Mouse (Mus musculus) brown adipose tissue, adult 24 weeks (tissue): ENCODE results near the gene Trmt44. TPM values are rescaled to one million over a fixed set of nuclear protein-coding genes. Genes with fewer than 3 reads are reported as not detected.

Experiments used
- H3K27ac ChIP-seq: fragments of 200-500 bp; replicated peaks from 2 replicates; pipeline ENCODE4 v1.5.1; 2012; ENCODE audit warnings: low read depth, mild to moderate bottlenecking, low read length
- H3K4me1 ChIP-seq: fragments of 200-500 bp; 2 replicates; pipeline ENCODE4 v1.6.1; 2012; ENCODE audit warnings: low read length, mixed read lengths; ENCODE audit not compliant: control insufficient read depth, insufficient read depth, insufficient read length
- H3K4me3 ChIP-seq: fragments of 200-500 bp; 2 replicates; pipeline ENCODE4 v1.5.1; 2012; ENCODE audit warnings: low read depth, mild to moderate bottlenecking, low read length, moderate library complexity; ENCODE audit not compliant: insufficient read depth
- polyA plus RNA-seq: library from polyadenylated mRNA; stranded (reverse); fragments of >200 nt; gene quantifications from 2 replicates; pipeline ENCODE4 v1.2.4, GENCODE M21; 2012; ENCODE audit not compliant: missing spikeins, insufficient read depth, insufficient read length

Gene Trmt44
- polyA plus RNA-seq, 1 experiment, result 1.1 TPM

DNA sequence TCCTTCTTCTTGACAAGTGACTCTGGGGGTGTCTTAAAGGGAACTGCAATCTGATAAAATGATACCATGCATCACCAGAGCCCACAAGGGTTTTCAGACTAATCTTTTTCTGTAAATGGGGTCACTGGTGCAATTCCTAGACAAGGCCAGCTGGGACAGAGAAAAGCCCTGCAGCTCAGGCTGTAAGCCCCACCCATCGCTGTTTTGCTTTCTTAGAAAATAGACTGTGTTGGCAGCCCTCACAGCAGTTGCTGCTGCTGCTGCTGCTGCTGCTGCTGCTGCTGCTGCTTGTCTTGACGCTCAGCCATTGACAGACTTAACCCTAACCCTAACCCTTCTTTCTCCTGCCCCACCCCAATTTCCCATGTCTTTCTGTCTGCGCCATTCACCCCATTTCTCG is 35.3 kb downstream of the Trmt44 start:
- no peak overlapping the region for H3K4me3 ChIP-seq
- no peak overlapping the region for H3K27ac ChIP-seq
- H3K4me1 ChIP-seq, result no peaks in the 10 kb centered on the region

DNA sequence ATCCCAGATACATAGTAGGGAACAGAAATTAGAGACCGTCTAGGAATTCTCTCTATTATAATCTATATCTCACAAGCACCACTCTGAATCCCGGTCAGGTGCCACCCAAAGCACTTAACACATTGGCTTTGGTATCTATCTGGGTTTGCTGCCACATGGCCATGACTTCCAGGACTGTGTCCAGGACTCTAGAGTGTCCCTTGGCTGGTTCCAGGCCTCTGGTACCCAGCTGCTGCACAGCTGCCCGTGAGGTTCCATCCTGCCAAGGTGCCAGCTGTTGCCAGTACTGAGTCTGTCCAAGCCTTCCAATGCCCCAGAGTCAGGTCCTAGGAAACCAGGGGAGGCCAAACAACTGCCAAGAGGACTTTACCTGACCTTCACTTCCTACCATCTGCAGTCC is 36.8 kb downstream of the Trmt44 start:
- Histone ChIP-seq H3K27ac (no peak overlapping the region), H3K4me1 (no peaks in the 10 kb centered on the region), H3K4me3 (no peak overlapping the region)

DNA sequence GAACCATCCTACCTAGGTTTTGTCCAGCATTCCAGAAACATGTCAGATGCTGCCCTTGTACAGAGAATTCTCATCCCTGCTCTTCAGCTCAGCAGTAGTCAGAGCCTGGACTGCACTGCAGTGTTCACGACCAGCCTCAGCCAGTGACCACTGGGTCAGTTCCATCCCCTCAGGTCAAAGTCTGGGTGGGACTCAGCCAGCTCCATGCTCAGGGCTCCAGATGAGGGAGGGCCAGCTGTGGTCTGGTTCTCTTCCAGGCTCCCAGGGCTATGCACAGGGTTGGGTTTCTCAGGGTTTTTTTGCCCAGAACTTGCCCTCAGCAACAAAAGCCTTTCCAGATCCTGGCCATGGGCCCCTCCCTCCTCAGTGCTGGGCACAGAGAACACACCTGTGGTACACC is 37.4 kb downstream of the Trmt44 start:
- Histone ChIP-seq H3K27ac (no peak overlapping the region), H3K4me1 (no peaks in the 10 kb centered on the region), H3K4me3 (no peak overlapping the region)

DNA sequence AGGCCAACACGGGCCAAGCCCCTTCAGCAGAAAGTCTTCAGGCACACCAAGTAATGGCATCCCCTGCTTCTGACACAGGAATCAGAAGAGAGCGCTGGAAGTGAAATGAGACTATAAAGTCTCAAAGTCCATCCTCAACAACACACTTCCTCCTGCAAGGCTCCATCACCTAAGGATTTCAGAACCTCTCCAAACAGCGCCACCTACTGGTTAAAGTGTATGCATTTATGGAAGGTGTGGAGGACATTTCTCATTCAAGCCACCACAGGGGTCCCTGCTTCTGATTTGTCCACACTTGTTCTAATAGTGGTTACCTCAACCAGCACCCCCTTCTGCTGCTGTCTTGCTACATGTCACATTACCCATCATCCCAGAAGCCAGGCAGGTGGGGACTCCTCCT is 38.6 kb downstream of the Trmt44 start:
- H3K4me1 ChIP-seq, result no peaks in the 10 kb centered on the region
- H3K4me3 ChIP-seq, result no peak overlapping the region
- no peak overlapping the region for H3K27ac ChIP-seq

DNA sequence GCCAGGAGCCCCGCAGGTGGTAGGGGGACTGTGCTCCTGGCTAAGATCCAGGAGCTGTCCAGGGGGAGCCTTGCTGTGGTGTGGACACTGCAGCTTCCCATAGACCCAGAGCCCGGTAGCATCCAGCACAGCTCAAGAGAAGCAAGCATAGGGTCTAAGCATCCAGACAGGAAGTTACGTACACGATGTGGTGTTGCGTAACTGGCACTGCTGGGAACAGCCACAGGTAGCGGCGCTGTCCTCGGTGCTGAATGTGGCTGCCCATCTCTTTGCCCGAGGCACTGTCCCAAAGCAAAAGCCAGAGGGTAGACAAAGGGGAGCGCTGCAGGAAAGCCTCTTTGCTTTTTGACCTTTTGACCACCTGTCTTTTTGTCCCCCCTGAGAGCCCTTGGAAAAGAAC is 43.3 kb downstream of the Trmt44 start:
- no peak overlapping the region for H3K27ac ChIP-seq
- H3K4me1 ChIP-seq, result no peaks in the 10 kb centered on the region
- H3K4me3 ChIP-seq, result no peak overlapping the region

DNA sequence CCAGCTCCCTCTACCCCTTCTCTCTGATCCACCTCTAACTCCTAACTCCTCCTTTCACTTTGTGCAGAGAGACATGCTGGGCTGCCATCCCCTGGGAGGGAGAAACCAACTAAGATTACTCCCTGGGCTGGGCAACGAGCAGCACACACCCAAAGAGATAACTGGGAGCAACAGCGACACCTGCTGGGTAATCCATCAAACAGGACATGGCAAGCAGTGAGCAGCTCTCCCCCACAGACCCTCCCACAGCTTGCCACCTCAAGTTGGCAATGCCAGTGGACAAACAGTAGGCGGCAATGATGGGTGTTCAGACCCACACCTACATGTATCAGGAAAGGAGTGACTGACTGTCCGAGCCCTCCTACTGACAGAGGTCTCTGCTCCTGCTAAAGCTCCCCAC is 44.4 kb downstream of the Trmt44 start:
- Histone ChIP-seq H3K4me3 (no peak overlapping the region), H3K4me1 (no peaks in the 10 kb centered on the region), H3K27ac (no peak overlapping the region)

DNA sequence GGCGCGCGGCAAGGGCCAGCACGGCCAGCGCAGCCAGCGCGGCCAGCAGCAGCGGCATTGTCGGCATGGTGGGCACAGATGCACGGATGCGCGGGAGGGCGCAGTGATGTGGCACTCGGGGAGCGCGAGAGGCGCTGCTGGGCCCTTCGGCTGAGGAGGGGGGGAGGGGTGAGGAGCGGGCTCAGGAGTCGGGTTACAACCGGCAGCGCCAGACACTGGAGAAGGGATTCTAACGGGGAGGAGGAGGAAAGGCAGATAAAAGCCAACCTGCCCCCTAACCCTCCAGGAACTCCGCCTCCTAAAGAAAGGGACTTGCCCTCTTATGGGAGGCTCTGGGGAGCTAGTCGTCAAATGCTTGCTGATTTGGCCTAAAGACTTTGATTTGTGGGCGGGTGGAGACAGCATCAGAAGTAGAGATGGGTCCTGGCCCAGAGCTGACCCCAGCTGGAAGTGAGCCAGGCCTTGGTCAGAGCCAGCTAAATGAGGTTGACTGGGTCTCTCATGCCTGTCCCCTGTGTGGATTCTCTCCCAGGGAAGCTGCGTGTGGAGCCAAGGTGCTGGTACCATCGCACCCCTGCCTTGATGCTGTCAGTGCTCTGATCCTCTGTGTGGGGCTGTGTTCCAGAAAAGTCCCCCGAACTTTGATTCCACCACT is 49.3 kb downstream of the Trmt44 start, which contains the start of gene Cpz:
Gene Cpz, minus strand, starts transcription at position 230 of the 655 bp plus-strand sequence.
- H3K27ac ChIP-seq, result no peak within 1 kb of the TSS
- H3K4me1 ChIP-seq, result no peaks in the 10 kb centered on the region
- H3K4me3 ChIP-seq, result no peak within 1 kb of the TSS

DNA sequence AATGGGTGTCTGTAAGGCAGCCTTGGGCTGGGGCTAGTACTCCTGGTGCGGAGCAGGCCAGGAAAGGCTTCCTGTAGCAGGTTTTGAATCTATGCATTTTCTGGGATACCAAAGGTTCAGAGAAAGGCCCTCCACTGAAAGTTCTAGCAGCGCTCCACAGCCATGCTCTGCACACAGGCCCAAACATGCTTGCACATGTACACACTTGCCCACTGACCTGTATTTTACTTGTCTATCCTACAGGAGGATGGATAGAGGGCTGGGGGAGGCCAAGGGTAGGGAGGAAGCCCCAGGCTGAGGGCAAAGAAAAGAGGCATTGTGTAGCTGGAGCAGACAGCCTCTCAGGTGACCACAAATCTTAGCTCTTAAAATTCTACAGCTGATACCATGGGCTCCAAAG is 50.5 kb downstream of the Trmt44 start:
- H3K27ac ChIP-seq, result no peak overlapping the region
- no peak overlapping the region for H3K4me3 ChIP-seq
- H3K4me1 ChIP-seq, result no peaks in the 10 kb centered on the region

DNA sequence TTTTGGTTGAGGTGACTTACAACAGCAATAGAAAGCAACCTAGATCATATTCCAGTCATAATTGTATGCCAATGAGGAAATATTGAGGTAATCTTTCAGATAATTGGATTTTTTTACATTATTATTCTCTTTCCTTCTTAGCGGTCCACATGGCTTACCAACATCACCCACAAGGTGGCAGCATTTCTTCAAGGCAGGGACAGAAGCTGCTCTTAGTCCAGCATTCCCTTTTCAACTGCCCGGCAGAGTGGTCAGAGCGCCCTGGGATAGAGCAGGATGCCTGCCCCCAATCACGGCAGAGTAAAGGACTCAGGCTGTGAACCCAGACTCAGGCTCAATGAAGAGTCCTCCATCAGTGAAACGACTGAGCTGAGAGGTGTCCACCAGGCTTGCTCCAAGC is 51.1 kb downstream of the Trmt44 start:
- Histone ChIP-seq H3K27ac (no peak overlapping the region), H3K4me1 (no peaks in the 10 kb centered on the region), H3K4me3 (no peak overlapping the region)

DNA sequence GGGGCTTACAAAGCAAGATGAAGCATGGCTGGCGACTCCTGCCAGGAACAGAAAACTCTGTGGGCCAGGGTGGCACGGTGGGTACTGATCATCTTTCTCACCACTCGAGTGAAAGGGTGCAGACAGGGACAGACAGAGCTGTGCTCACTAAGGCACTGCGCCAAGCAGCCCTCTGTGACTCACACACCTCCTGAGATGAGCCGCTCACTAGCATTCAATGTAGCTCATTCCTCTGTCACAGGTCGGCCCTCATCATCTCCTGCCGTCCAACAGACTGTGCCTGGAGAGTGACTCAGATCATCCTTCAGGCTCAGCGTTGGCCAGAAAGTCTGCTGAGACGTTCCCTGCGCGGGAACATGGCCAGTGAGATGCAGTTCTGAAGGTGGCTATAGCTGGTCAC is 58.1 kb downstream of the Trmt44 start:
- H3K4me3 ChIP-seq, result no peak overlapping the region
- H3K27ac ChIP-seq, result no peak overlapping the region
- no peaks in the 10 kb centered on the region for H3K4me1 ChIP-seq

DNA sequence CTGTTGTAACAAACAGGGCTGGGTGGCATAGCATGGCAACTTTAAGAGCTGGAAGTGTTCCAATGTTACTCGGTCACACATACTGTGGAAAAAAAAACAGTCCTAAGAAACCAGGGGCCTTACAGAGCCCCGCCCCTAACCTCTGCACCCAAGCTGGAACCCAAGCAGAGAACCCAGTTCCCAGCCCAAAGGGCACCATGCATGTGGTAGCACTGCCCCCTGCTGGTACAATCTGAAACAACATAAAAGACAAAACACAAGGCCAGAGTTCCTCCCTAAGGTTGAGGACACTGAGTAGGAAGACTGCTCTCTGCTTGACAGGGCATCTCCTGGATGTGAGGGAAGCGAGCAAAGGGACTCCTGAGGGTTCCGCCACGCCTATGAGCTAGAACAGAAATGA is 64.3 kb downstream of the Trmt44 start:
- Histone ChIP-seq H3K27ac (no peak overlapping the region), H3K4me3 (no peak overlapping the region), H3K4me1 (no peaks in the 10 kb centered on the region)

Other genes with a start within 250 kb of the Trmt44 start
- gene Hmx1, start 186.0 kb downstream of the Trmt44 start, polyA plus RNA-seq, result not detected in 2 replicates
- gene Cpz, start 49.4 kb downstream of the Trmt44 start, polyA plus RNA-seq, result 0.48 and 0.83 TPM in 2 replicates
- gene Acox3, start 8.0 kb upstream of the Trmt44 start, polyA plus RNA-seq, result 24.1 and 24.5 TPM in 2 replicates
- gene Htra3, start 104.7 kb upstream of the Trmt44 start, polyA plus RNA-seq, result 60.4 and 62.3 TPM in 2 replicates
- gene Sh3tc1, start 164.9 kb upstream of the Trmt44 start, polyA plus RNA-seq, result 16.6 and 17.9 TPM in 2 replicates
- gene Ablim2, start 182.8 kb upstream of the Trmt44 start, polyA plus RNA-seq, result 4.6 and 7.5 TPM in 2 replicates